Mouse (Mus musculus) heart, postnatal 36 days (tissue): ENCODE data around the gene Col11a2. TPM values are rescaled to one million over a fixed set of nuclear protein-coding genes. Genes with fewer than 3 reads are reported as not detected.
A peak's percentile ranks its signal among the peaks of the same experiment; 100 is the strongest.

Experiments
- DNase-seq, 2 experiments: peaks; one replicate each; pipeline ENCODE4 v3.0.0; 2021 to 2022
- intact Hi-C: fragments of 180-260 bp; cut with DNase I; formaldehyde crosslinking; loops from one replicate; pipeline ENCODE4 v1.15.1; 2025
- total RNA-seq, 2 experiments: library from RNA; stranded (reverse); gene quantifications; 2 replicates each; pipeline ENCODE4 v1.2.3; 2021

Col11a2 gene
- total RNA-seq, 2 experiments from 2014 or later: 0.98 to 1.9 TPM

- intact Hi-C loops: no loop called here
- peak; percentile 58 to 63 for DNase-seq
Measured at GRCm38 (mm10) chr17:34039562-34040450, 569 bp downstream of the Col11a2 start.

GRCm38 (mm10) chr17:34045941-34046340 lies 6.7 kb downstream of the Col11a2 start:
- intact Hi-C loops: no loop called here
- no peak for DNase-seq

- intact Hi-C loops: no loop called here
Measured at GRCm38 (mm10) chr17:34047404-34048050, 8.3 kb downstream of the Col11a2 start.

GRCm38 (mm10) chr17:34057224-34057623 lies 18.0 kb downstream of the Col11a2 start:
- no peak for DNase-seq
- intact Hi-C loops: no loop called here

More at GRCm38 (mm10) chr17:34047404-34048050, 8.3 kb downstream of the Col11a2 start:
- no peak for DNase-seq

GRCm38 (mm10) chr17:34068864-34069263 lies 29.6 kb downstream of the Col11a2 start:
- DNase-seq: no peak
- intact Hi-C loops: no loop called here

- DNase-seq: no peak
- intact Hi-C loops: no loop called here
Measured at GRCm38 (mm10) chr17:34072091-34072490, 32.9 kb downstream of the Col11a2 start.

DNA sequence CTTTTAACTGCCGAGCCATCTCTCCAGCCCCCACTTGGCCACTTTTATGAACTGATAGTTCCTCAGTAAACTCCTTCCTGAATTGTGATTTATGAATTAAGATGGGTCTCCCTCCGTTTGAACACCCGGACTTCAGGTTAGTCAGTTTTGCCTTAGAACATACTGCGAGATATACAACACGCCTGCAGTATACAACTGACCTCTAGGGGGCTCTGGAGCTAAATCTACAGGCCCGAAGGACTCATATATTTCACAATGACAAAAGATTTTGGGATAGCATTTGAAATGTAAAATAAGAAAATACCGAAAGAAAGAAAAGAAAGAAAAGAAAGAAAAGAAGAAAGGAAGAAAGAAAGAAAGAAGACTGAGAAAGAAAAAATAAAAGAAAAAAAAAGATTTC lies 36.0 kb downstream of the Col11a2 start:
- peak; percentile 70 to 84 for DNase-seq
- intact Hi-C loops: loop anchor here (5.0 kb wide), 1 partner anchor 162 kb away; the partner anchor contains the start of gene H2-Ob

DNA sequence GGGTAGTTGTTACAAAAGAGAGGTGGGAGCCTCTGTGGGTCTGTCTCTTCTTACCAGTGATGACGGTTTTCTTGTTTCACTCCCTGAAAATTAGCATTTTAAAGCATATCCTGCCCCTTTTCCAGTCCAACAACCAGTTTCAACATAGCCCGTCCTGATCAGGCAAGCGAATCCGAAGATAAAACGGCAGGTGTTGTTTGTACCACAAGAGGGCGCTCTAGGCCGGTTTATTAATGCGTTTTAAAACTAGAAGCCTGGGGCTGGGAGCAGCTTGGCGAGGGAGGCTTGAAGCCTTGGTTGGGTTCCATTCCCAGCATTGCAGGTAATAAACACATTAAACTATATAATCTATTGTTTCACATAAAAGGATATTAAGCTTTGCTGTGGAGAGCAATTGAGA lies 38.3 kb downstream of the Col11a2 start:
- intact Hi-C loops: loop anchor here (1.0 to 5.0 kb wide), 3 partner anchors 57 to 160 kb away; partner anchors contain the start of gene H2-Ob
- peak; percentile 55 to 72 for DNase-seq

DNA sequence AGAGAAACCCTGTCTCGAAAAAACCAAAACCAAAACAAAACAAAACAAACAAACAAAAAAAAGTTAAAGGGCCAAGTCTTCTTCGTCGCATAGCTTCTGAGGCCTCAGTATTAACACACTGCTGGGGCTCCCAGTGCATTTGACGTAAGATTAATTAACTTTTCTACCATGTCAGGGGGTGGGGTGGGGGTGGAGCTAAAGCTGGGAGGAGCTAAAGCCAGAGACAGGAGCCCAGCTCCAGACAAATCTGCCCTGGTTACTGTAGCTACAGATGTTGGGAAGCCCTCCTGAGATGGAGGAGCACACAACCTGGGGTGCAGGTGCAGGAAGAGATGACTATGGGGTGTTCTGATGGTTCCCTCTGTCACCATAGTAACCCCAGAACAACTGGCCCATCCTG lies 38.9 kb downstream of the Col11a2 start:
- DNase-seq: no peak
- intact Hi-C loops: loop anchor here (5.0 kb wide), 1 partner anchor 159 kb away; the partner anchor contains the start of gene H2-Ob

GRCm38 (mm10) chr17:34079002-34079401 lies 39.8 kb downstream of the Col11a2 start:
- intact Hi-C loops: loop anchor here (5.0 kb wide), 1 partner anchor 158 kb away; the partner anchor contains the start of gene H2-Ob

DNA sequence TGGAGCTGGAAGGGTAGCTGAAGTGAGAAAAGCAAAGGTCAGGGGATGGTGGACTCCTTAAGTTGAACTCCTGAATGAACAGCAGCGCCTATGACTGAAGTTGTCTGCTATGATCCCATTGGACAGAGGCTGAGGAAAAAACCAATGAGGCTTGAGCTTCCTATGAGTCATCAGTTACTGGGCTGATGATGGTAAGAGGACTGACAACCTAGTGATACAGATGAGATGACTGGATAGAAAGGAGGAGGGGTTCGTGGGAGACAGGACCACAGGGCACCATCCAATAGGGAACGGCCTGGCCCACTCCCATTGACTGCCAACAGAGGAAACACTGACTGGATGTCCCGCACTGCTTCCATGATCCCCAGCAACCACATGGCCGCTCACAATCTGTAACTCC lies 40.4 kb downstream of the Col11a2 start:
- intact Hi-C loops: loop anchor here (5.0 kb wide), 1 partner anchor 158 kb away; the partner anchor contains the start of gene H2-Ob
- peak in 1 of 2 experiments; percentile 10 for DNase-seq

More at GRCm38 (mm10) chr17:34079002-34079401, 39.8 kb downstream of the Col11a2 start:
- no peak for DNase-seq

- DNase-seq: no peak
- intact Hi-C loops: no loop called here
Measured at GRCm38 (mm10) chr17:34083104-34083503, 43.9 kb downstream of the Col11a2 start.

DNA sequence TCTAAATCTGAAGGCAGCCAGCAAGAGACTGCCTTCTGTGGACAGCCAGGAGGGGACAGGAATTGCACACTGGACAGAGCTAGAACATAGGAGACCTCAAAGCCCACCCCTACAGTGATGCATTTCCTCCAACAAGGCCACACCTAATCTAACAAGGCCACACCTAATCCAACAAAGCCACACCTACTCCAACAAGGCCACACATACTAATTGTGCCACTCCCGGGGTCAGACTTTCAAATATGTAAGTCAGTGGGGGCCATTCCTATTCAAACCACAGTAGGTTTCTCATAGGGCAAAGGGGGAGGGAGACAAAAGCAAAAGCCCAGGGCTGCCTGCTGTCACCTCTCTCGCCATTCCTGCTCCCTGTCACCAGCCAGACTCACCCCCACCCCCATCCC lies 48.1 kb downstream of the Col11a2 start:
- no peak for DNase-seq
- intact Hi-C loops: no loop called here

DNA sequence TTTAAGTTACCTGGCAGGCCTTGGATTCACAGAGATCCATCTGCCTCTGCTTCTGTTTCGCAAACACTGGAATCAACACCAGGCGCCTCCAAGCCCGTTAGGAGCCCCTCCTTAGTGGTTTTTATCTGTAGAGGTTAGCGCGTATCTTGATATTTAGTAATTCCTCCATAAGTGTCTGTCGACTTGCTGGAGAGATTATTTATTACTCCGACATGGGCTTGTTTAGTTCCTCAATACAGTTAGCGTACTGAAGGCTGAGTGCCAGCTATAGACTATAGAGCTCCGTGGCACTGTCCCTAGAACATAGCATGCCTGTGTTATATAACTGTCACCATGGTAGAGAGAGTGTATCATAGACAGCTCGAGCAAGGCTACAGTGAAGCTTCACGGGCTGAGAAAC lies 48.9 kb downstream of the Col11a2 start:
- intact Hi-C loops: no loop called here

GRCm38 (mm10) chr17:34090923-34091322 lies 51.7 kb downstream of the Col11a2 start:
- intact Hi-C loops: no loop called here
- DNase-seq: no peak

More for the DNA sequence above, 48.9 kb downstream of the Col11a2 start:
- DNase-seq: no peak

- no peak for DNase-seq
- intact Hi-C loops: no loop called here
Measured at GRCm38 (mm10) chr17:34092197-34092875, 53.1 kb downstream of the Col11a2 start, which contains the start of gene H2-Oa. Gene H2-Oa (plus strand): TSS chr17:34092340.

GRCm38 (mm10) chr17:34093199-34093874 lies 54.1 kb downstream of the Col11a2 start:
- DNase-seq: no peak
- intact Hi-C loops: no loop called here

DNA sequence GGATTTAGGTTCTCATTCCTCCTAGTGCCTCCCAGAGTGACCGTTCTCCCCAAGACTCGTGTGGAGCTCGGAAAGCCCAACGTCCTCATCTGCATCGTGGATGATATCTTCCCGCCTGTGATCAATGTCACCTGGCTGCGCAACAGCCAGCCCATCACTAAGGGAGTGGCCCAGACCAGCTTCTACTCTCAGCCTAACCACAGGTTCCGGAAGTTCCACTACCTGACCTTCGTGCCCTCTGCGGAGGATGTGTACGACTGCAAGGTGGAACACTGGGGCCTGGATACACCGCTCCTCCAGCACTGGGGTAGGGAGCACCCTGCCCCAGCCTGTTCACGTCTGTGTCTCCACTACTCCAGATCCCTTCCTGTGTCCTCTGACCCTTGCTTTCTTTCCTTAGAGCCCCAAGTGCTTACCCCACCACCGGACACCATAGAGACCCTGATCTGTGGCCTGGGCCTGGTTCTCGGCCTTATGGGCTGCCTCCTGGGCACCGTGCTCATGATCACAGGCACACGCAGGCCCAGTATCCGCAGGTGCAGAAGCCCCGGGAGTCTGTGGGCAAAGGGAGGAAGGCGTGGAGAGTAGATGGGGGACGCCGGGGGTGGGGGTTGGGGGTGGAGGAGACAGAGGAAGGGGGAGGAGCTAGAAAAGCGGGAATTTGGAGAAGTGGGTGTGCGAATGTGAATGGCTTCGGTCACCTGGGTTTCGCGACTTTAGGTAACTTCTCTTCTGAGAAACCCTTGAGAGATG lies 55.2 kb downstream of the Col11a2 start:
- intact Hi-C loops: no loop called here
- no peak for DNase-seq

DNA sequence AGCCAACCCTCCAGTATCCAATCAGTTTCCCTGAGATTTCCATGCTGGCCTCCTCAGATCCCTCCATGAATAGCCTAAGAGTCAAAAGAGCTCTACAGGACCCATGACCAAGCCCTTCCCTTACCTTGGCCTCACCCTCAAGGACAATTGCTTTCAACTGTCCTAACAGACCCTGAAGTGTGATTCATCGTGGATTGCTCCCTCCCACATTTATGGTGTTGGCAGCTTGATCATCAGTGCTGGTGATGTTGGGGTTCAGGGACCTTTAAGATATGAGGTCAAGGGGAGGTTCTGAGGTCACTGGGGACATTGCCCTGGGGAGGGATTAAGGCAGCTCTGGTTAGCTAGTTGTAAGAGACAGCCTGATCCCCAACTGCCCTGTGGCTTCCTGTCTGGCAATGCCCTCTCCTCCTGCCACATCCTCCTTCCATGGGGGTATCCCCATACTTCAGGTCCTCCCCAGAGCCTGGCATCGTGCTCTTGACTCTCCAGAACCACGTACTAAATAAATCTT lies 57.3 kb downstream of the Col11a2 start:
- intact Hi-C loops: no loop called here
- no peak for DNase-seq
